Mouse (Mus musculus): ENCODE measurements around the gene Pard3b.

- TF ChIP-seq CTCF (IDR thresholded peaks at IDR 0.05; ENCODE audit: extremely low read depth, insufficient read depth, insufficient read length, insufficient replicate concordance) (no peak), POLR2A (IDR thresholded peaks at IDR 0.05; ENCODE audit: low read depth, low read length) (no peak)
Measured at GRCm38 (mm10) chr1:62019743-62020142, 381.1 kb downstream of the Pard3b start.

Data from spleen, adult 2 months (tissue).